Mouse (Mus musculus): ENCODE measurements at regions not wholly inside any gene's neighbourhood (a gene's known extent, or its start where the extent isn't known, plus 50 kb on each side); places are given as distances from the start of the nearest gene placed in this dataset.

- Histone ChIP-seq H3K9me3 (no peaks in the 10 kb centered on the region), H3K4me1 (replicated peaks) (no peaks in the 10 kb centered on the region), H3K4me3 (replicated peaks) (no peak overlapping the region), H3K27ac (no peak overlapping the region), H3K36me3 (no peaks in the 10 kb centered on the region), H3K4me2 (replicated peaks) (no peak overlapping the region), H3K27me3 (replicated peaks) (no peaks in the 10 kb centered on the region), H3K9ac (no peak overlapping the region)
- ATAC-seq, result no peak
- 53% methylated on average over 4 of the region's 4 CpGs for WGBS
Observed at GRCm38 (mm10) chr11:17442133-17442532, 184.8 kb downstream of the C1d start.

- no peaks in the 10 kb centered on the region for H3K36me3 ChIP-seq
- no peak for ATAC-seq
- no peak overlapping the region for H3K27ac ChIP-seq
- WGBS, result 85% methylated on average over 7 of the region's 7 CpGs
- H3K27me3 ChIP-seq (replicated peaks), result no peaks in the 10 kb centered on the region
- H3K9ac ChIP-seq, result no peak overlapping the region
- no peak overlapping the region for H3K4me2 ChIP-seq (replicated peaks)
- H3K4me1 ChIP-seq (replicated peaks), result no peaks in the 10 kb centered on the region
- no peaks in the 10 kb centered on the region for H3K9me3 ChIP-seq
- no peak overlapping the region for H3K4me3 ChIP-seq (replicated peaks)
Observed at GRCm38 (mm10) chr11:17449289-17449688, 191.9 kb downstream of the C1d start.

- Histone ChIP-seq H3K36me3 (no peaks in the 10 kb centered on the region), H3K4me2 (replicated peaks) (no peak overlapping the region), H3K27me3 (replicated peaks) (no peaks in the 10 kb centered on the region), H3K4me3 (replicated peaks) (no peak overlapping the region), H3K27ac (no peak overlapping the region), H3K9me3 (no peaks in the 10 kb centered on the region), H3K4me1 (replicated peaks) (no peaks in the 10 kb centered on the region), H3K9ac (no peak overlapping the region)
- WGBS, result 65% methylated on average over 7 of the region's 7 CpGs
- ATAC-seq, result no peak
Observed at GRCm38 (mm10) chr11:17450360-17451045, 193.1 kb downstream of the C1d start.

GRCm38 (mm10) chr11:17451451-17451850 lies 194.1 kb downstream of the C1d start:
- Histone ChIP-seq H3K9ac (no peak overlapping the region), H3K4me3 (replicated peaks) (no peak overlapping the region), H3K4me2 (replicated peaks) (no peak overlapping the region), H3K9me3 (no peaks in the 10 kb centered on the region), H3K27ac (no peak overlapping the region), H3K4me1 (replicated peaks) (no peaks in the 10 kb centered on the region), H3K36me3 (no peaks in the 10 kb centered on the region), H3K27me3 (replicated peaks) (no peaks in the 10 kb centered on the region)
- ATAC-seq, result no peak
- WGBS, result 88% methylated on average over 2 of the region's 2 CpGs

GRCm38 (mm10) chr11:17453530-17453929 lies 196.2 kb downstream of the C1d start:
- ATAC-seq, result no peak
- Histone ChIP-seq H3K9me3 (no peaks in the 10 kb centered on the region), H3K4me3 (replicated peaks) (no peak overlapping the region), H3K36me3 (no peaks in the 10 kb centered on the region), H3K9ac (no peak overlapping the region), H3K4me2 (replicated peaks) (no peak overlapping the region), H3K27ac (no peak overlapping the region), H3K4me1 (replicated peaks) (no peaks in the 10 kb centered on the region), H3K27me3 (replicated peaks) (no peaks in the 10 kb centered on the region)
- 75% methylated on average over 9 of the region's 9 CpGs for WGBS

- no peaks in the 10 kb centered on the region for H3K27me3 ChIP-seq (replicated peaks)
- 0 out of 2 replicates have a peak, but pooled peaks cover 2% of the 10 kb centered on the region for H3K4me1 ChIP-seq (replicated peaks)
- no peak overlapping the region for H3K4me3 ChIP-seq (replicated peaks)
- WGBS, result 78% methylated on average over 4 of the region's 4 CpGs
- no peak for ATAC-seq
- H3K9me3 ChIP-seq, result no peaks in the 10 kb centered on the region
- H3K27ac ChIP-seq, result no peak overlapping the region
- H3K9ac ChIP-seq, result no peak overlapping the region
- no peak overlapping the region for H3K4me2 ChIP-seq (replicated peaks)
- no peaks in the 10 kb centered on the region for H3K36me3 ChIP-seq
Observed at GRCm38 (mm10) chr11:17458946-17459345, 201.6 kb downstream of the C1d start.

GRCm38 (mm10) chr11:17460024-17460919 lies 202.9 kb downstream of the C1d start:
- Histone ChIP-seq H3K9me3 (no peaks in the 10 kb centered on the region), H3K4me1 (replicated peaks) (0 out of 2 replicates have a peak, but pooled peaks cover 2% of the 10 kb centered on the region), H3K36me3 (no peaks in the 10 kb centered on the region), H3K4me2 (replicated peaks) (peak overlapping the region; percentile 41), H3K9ac (no peak overlapping the region), H3K27me3 (replicated peaks) (no peaks in the 10 kb centered on the region), H3K4me3 (replicated peaks) (no peak overlapping the region), H3K27ac (peak overlapping the region; percentile 70)
- 16% methylated on average over 11 of the region's 11 CpGs for WGBS
- peak; percentile 61 for ATAC-seq

- 0 out of 2 replicates have a peak, but pooled peaks cover 2% of the 10 kb centered on the region for H3K4me1 ChIP-seq (replicated peaks)
- ATAC-seq, result no peak
- WGBS, result 9% methylated on average over 13 of the region's 13 CpGs
- peak overlapping the region; percentile 41 for H3K4me2 ChIP-seq (replicated peaks)
- no peaks in the 10 kb centered on the region for H3K27me3 ChIP-seq (replicated peaks)
- no peak overlapping the region for H3K4me3 ChIP-seq (replicated peaks)
- H3K27ac ChIP-seq, result peak overlapping the region; percentile 70
- H3K9ac ChIP-seq, result no peak overlapping the region
- no peaks in the 10 kb centered on the region for H3K36me3 ChIP-seq
- no peaks in the 10 kb centered on the region for H3K9me3 ChIP-seq
Observed at GRCm38 (mm10) chr11:17460920-17461279, 203.5 kb downstream of the C1d start.

GRCm38 (mm10) chr11:17461701-17462100 lies 204.3 kb downstream of the C1d start:
- Histone ChIP-seq H3K4me1 (replicated peaks) (0 out of 2 replicates have a peak, but pooled peaks cover 2% of the 10 kb centered on the region), H3K27ac (no peak overlapping the region), H3K4me3 (replicated peaks) (no peak overlapping the region), H3K36me3 (no peaks in the 10 kb centered on the region), H3K9me3 (no peaks in the 10 kb centered on the region), H3K9ac (no peak overlapping the region), H3K4me2 (replicated peaks) (no peak overlapping the region), H3K27me3 (replicated peaks) (no peaks in the 10 kb centered on the region)
- ATAC-seq, result no peak
- 78% methylated on average over 1 of the region's 1 CpGs for WGBS

GRCm38 (mm10) chr11:17464875-17465274 lies 207.5 kb downstream of the C1d start:
- Histone ChIP-seq H3K4me3 (replicated peaks) (no peak overlapping the region), H3K4me2 (replicated peaks) (no peak overlapping the region), H3K9ac (no peak overlapping the region), H3K27me3 (replicated peaks) (no peaks in the 10 kb centered on the region), H3K36me3 (no peaks in the 10 kb centered on the region), H3K9me3 (no peaks in the 10 kb centered on the region), H3K27ac (no peak overlapping the region), H3K4me1 (replicated peaks) (0 out of 2 replicates have a peak, but pooled peaks cover 2% of the 10 kb centered on the region)
- peak; percentile 63; the same call in 1 of the 2 replicates for ATAC-seq
- 48% methylated on average over 2 of the region's 2 CpGs for WGBS

GRCm38 (mm10) chr11:17468431-17469165 lies 211.2 kb downstream of the C1d start:
- Histone ChIP-seq H3K4me2 (replicated peaks) (no peak overlapping the region), H3K4me3 (replicated peaks) (no peak overlapping the region), H3K27me3 (replicated peaks) (no peaks in the 10 kb centered on the region), H3K4me1 (replicated peaks) (no peaks in the 10 kb centered on the region), H3K27ac (no peak overlapping the region), H3K9me3 (no peaks in the 10 kb centered on the region), H3K9ac (no peak overlapping the region), H3K36me3 (no peaks in the 10 kb centered on the region)
- no peak for ATAC-seq
- 84% methylated on average over 2 of the region's 2 CpGs for WGBS

GRCm38 (mm10) chr11:17481436-17481996 lies 224.1 kb downstream of the C1d start:
- Histone ChIP-seq H3K4me1 (replicated peaks) (0 out of 2 replicates have a peak, but pooled peaks cover 2% of the 10 kb centered on the region), H3K36me3 (no peaks in the 10 kb centered on the region), H3K27ac (no peak overlapping the region), H3K27me3 (replicated peaks) (no peaks in the 10 kb centered on the region), H3K4me2 (replicated peaks) (no peak overlapping the region), H3K9ac (no peak overlapping the region), H3K4me3 (replicated peaks) (no peak overlapping the region), H3K9me3 (no peaks in the 10 kb centered on the region)
- peak; percentile 51; the same call in 1 of the 2 replicates for ATAC-seq
- WGBS, result 46% methylated on average over 4 of the region's 4 CpGs
